Mouse (Mus musculus): ENCODE measurements at regions not wholly inside any gene's neighbourhood (a gene's known extent, or its start where the extent isn't known, plus 50 kb on each side); places are given as distances from the start of the nearest gene placed in this dataset.

- TF ChIP-seq CTCF (IDR thresholded peaks at IDR 0.05): no peak
- no peak overlapping the region for H3K4me3 ChIP-seq
- H3K27ac ChIP-seq: peak overlapping the region; percentile 64
- DNase-seq (ENCODE audit: extremely low spot score in 1 of 2, low spot score in 2 of 2): no peak
- intact Hi-C loops (cut with DNase I): no loop called here
Observed at GRCm38 (mm10) chr15:28560035-28560434, 356.5 kb downstream of the Dnah5 start.

DNA sequence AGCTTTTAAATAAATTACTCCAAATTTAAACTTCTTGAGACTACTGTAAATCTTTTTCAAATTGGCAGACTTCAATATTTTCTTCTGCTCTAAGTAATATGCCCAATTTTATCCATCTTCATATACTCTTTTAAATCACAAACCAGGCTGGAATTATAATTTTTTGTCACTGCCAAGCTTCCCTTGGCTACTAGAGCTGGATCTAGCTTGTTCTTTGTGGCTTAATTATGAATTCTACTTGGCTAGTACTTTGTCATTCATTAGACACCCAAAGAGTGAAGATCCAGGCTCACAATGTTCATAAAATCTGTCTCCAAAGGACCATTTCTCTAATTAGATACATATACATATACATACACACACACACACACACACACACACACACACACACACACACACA lies 391.7 kb downstream of the Dnah5 start:
- Histone ChIP-seq H3K4me3 (no peak overlapping the region), H3K27ac (no peak overlapping the region)
- no peak for DNase-seq (ENCODE audit: extremely low spot score in 1 of 2, low spot score in 2 of 2)
- intact Hi-C loops (cut with DNase I): no loop called here
- no peak for TF ChIP-seq CTCF (IDR thresholded peaks at IDR 0.05)

GRCm38 (mm10) chr15:28595725-28596124 lies 392.2 kb downstream of the Dnah5 start:
- TF ChIP-seq CTCF (IDR thresholded peaks at IDR 0.05): no peak
- intact Hi-C loops (cut with DNase I): no loop called here
- no peak for DNase-seq (ENCODE audit: extremely low spot score in 1 of 2, low spot score in 2 of 2)
- no peak overlapping the region for H3K4me3 ChIP-seq
- H3K27ac ChIP-seq: no peak overlapping the region

DNA sequence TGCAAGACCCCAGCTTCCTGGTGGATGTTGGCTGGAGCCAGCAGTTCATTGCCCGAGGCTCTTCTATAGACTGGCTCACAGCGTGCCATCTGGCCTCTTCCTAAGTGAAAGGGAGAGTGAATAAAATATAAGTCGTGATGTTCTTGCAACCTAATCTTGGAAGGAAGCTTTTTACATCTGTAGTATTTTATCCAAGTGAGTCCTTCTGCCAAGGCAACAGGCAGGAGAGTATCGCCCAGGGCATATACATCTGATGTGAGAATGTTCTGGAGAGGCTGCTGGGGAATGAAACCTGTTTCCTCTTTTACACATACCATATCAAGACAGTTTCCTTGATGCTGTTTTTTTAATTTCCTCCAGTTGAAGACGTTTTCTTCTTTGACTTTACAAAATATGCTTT lies 396.6 kb downstream of the Dnah5 start:
- no peak for DNase-seq (ENCODE audit: extremely low spot score in 1 of 2, low spot score in 2 of 2)
- TF ChIP-seq CTCF (IDR thresholded peaks at IDR 0.05): no peak
- no peak overlapping the region for H3K4me3 ChIP-seq
- no peak overlapping the region for H3K27ac ChIP-seq
- intact Hi-C loops (cut with DNase I): no loop called here

- intact Hi-C loops (cut with DNase I): no loop called here
- H3K4me3 ChIP-seq: no peak overlapping the region
- no peak overlapping the region for H3K27ac ChIP-seq
- no peak for DNase-seq (ENCODE audit: extremely low spot score in 1 of 2, low spot score in 2 of 2)
- no peak for TF ChIP-seq CTCF (IDR thresholded peaks at IDR 0.05)
Observed at GRCm38 (mm10) chr15:28615662-28616061, 412.1 kb downstream of the Dnah5 start.

DNA sequence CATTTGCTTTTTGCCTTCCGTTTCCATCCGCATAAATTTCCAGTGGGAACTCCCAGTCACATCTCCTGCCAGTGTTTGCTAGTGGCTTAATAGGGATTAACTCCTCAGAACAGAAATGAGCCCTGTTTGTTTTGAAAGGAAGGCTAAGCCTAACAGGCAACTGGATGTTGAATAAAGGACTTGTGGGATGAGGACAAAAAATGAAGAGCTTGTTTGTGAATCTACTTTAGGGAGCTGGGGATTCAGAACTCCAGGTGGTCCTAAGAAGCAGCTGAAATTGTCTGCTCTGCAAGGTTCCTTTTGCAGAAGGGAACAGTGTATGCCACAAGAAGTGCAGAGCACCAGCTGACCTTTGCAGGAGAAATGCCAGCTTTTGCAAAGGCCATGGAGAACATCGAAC lies 436.8 kb downstream of the Dnah5 start:
- no peak for TF ChIP-seq CTCF (IDR thresholded peaks at IDR 0.05)
- DNase-seq (ENCODE audit: extremely low spot score in 1 of 2, low spot score in 2 of 2): no peak
- Histone ChIP-seq H3K4me3 (no peak overlapping the region), H3K27ac (no peak overlapping the region)
- intact Hi-C loops (cut with DNase I): no loop called here

- TF ChIP-seq CTCF (IDR thresholded peaks at IDR 0.05): no peak
- Histone ChIP-seq H3K27ac (no peak overlapping the region), H3K4me3 (no peak overlapping the region)
- no peak for DNase-seq (ENCODE audit: extremely low spot score in 1 of 2, low spot score in 2 of 2)
- intact Hi-C loops (cut with DNase I): no loop called here
Observed at GRCm38 (mm10) chr15:28645122-28645521, 441.6 kb downstream of the Dnah5 start.

DNA sequence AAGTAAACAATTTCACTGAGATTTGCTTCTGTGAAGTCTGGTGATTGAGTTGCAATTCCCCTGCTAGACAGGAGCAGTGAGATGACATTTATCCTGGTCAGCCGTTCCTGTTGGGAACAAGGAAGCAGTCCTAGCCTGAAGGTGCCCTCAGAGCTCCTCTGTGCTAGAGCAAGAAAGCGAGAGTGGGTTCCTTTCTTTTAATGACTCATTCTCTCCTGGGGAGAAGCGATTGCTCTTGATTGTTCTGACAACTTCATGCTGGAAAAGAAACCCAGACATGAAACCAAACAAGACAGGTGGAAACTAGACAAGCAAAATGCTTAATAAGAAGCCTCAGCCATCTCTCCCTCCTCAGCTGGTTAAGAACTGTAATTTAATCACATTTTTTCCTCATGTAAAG lies 450.4 kb downstream of the Dnah5 start:
- H3K4me3 ChIP-seq: no peak overlapping the region
- TF ChIP-seq CTCF (IDR thresholded peaks at IDR 0.05): no peak
- DNase-seq (ENCODE audit: extremely low spot score in 1 of 2, low spot score in 2 of 2): no peak
- intact Hi-C loops (cut with DNase I): no loop called here
- H3K27ac ChIP-seq: no peak overlapping the region

- no peak overlapping the region for H3K27ac ChIP-seq
- no peak for DNase-seq (ENCODE audit: extremely low spot score in 1 of 2, low spot score in 2 of 2)
- TF ChIP-seq CTCF (IDR thresholded peaks at IDR 0.05): peak; percentile 44
- intact Hi-C loops (cut with DNase I): no loop called here
- no peak overlapping the region for H3K4me3 ChIP-seq
Observed at GRCm38 (mm10) chr15:28663847-28664602, 460.5 kb downstream of the Dnah5 start.

All from left cerebral cortex, adult 2 months (tissue).